Mouse (Mus musculus) cortical plate, adult 2 months (tissue): Measurements from ENCODE around the gene Il6st.

Experiments
- CTCF ChIP-seq: fragments of 200-500 bp; IDR thresholded peaks from 2 replicates; pipeline ENCODE4 v1.5.1; 2011; ENCODE audit warnings: mild to moderate bottlenecking, control low read depth, low read length; ENCODE audit not compliant: insufficient read depth; ENCODE audit errors: extremely low read depth
- POLR2A ChIP-seq: fragments of 200-500 bp; IDR thresholded peaks from 2 replicates; pipeline ENCODE4 v1.6.1; 2011; ENCODE audit warnings: mild to moderate bottlenecking, low read length, control low read depth; ENCODE audit not compliant: insufficient read depth; ENCODE audit errors: extremely low read depth

DNA sequence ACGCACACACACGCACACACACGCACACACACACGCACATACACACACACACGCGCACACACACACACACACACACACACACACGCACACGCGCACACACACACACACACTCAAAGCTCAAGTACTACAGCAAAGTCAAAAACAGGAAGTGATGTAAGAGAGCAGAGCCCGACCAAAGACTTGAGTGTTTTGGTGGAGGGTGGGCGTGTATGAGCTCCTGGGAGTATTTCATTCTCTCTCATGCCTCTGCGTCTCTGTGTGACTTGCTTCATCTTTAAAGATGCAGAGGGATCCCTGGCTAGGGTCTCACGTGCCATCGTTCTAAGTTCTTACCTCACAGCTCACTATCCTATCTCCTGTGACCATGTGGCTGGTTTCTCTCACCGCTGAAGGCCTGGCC lies 36.3 kb upstream of the Il6st start:
- no peak for TF ChIP-seq CTCF
- no peak for TF ChIP-seq POLR2A
